Mouse (Mus musculus) adrenal gland, adult 8-10 months (tissue): Measurements from ENCODE around the gene Nsmce1. TPM values are rescaled to one million over a fixed set of nuclear protein-coding genes. Genes with fewer than 3 reads are reported as not detected.

Experiments used
- DNase-seq: peaks from one replicate; pipeline ENCODE4 v3.0.0; 2022
- total RNA-seq, 4 experiments: library from RNA; stranded (reverse); gene quantifications; 2 replicates each; pipeline ENCODE4 v1.2.4; 2022

Nsmce1 gene
- total RNA-seq, 4 experiments from 2014 or later, result 49.6 to 62.7 (median 51.9) TPM

- DNase-seq, result no peak
Measured at GRCm38 (mm10) chr7:125489636-125490035, 1.8 kb downstream of the Nsmce1 start.

- no peak for DNase-seq
Measured at GRCm38 (mm10) chr7:125488706-125489105, 2.7 kb downstream of the Nsmce1 start.

GRCm38 (mm10) chr7:125487126-125487525 lies 4.3 kb downstream of the Nsmce1 start:
- DNase-seq, result no peak

GRCm38 (mm10) chr7:125486121-125486630 lies 5.2 kb downstream of the Nsmce1 start:
- DNase-seq, result no peak

GRCm38 (mm10) chr7:125484791-125485190 lies 6.6 kb downstream of the Nsmce1 start:
- no peak for DNase-seq

GRCm38 (mm10) chr7:125482886-125483285 lies 8.5 kb downstream of the Nsmce1 start:
- no peak for DNase-seq

GRCm38 (mm10) chr7:125482339-125482738 lies 9.1 kb downstream of the Nsmce1 start:
- no peak for DNase-seq

- DNase-seq, result no peak
Measured at GRCm38 (mm10) chr7:125480518-125480917, 10.9 kb downstream of the Nsmce1 start.

GRCm38 (mm10) chr7:125478391-125478984 lies 12.9 kb downstream of the Nsmce1 start:
- no peak for DNase-seq

GRCm38 (mm10) chr7:125475601-125476251 lies 15.7 kb downstream of the Nsmce1 start:
- DNase-seq, result no peak

- DNase-seq, result no peak
Measured at GRCm38 (mm10) chr7:125474535-125474934, 16.9 kb downstream of the Nsmce1 start.

- DNase-seq, result peak; percentile 65
Measured at GRCm38 (mm10) chr7:125471991-125472741, 19.2 kb downstream of the Nsmce1 start.

- no peak for DNase-seq
Measured at GRCm38 (mm10) chr7:125470901-125471300, 20.5 kb downstream of the Nsmce1 start.

GRCm38 (mm10) chr7:125469937-125470336 lies 21.5 kb downstream of the Nsmce1 start:
- DNase-seq, result peak; percentile 51

GRCm38 (mm10) chr7:125462200-125462599 lies 29.2 kb downstream of the Nsmce1 start:
- DNase-seq, result no peak

GRCm38 (mm10) chr7:125453671-125454070 lies 37.7 kb downstream of the Nsmce1 start:
- no peak for DNase-seq

GRCm38 (mm10) chr7:125451078-125451477 lies 40.3 kb downstream of the Nsmce1 start:
- DNase-seq, result no peak

GRCm38 (mm10) chr7:125450678-125451077 lies 40.7 kb downstream of the Nsmce1 start:
- DNase-seq, result no peak

GRCm38 (mm10) chr7:125444464-125445401 lies 46.7 kb downstream of the Nsmce1 start, which contains the start of gene Kdm8:
Gene Kdm8 (plus strand): TSS chr7:125444676.
- DNase-seq, result peak; percentile 90

GRCm38 (mm10) chr7:125444076-125444463 lies 47.3 kb downstream of the Nsmce1 start:
- DNase-seq, result peak; percentile 18

- DNase-seq, result no peak
Measured at GRCm38 (mm10) chr7:125442323-125442722, 49.1 kb downstream of the Nsmce1 start.

- no peak for DNase-seq
Measured at GRCm38 (mm10) chr7:125434666-125435290, 56.6 kb downstream of the Nsmce1 start.
